Mouse (Mus musculus) lung, adult 2 months (tissue): Measurements from ENCODE around the gene Lipa. TPM values are rescaled to one million over a fixed set of nuclear protein-coding genes. Genes with fewer than 3 reads are reported as not detected.

ENCODE experiments used
- DNase-seq: peaks from one replicate; pipeline ENCODE4 v3.0.0; 2022
- H3K4me1 ChIP-seq: fragments of 200-500 bp; 2 replicates; pipeline ENCODE4 v1.6.1; 2011; ENCODE audit warnings: low read length; ENCODE audit not compliant: control insufficient read depth, insufficient read depth
- H3K4me3 ChIP-seq: fragments of 200-500 bp; replicated peaks from 2 replicates; pipeline ENCODE3; 2011; ENCODE audit warnings: low read depth, mild to moderate bottlenecking, control low read depth, low read length; ENCODE audit errors: extremely low read depth
- CTCF ChIP-seq: fragments of 200-500 bp; IDR thresholded peaks from 2 replicates; pipeline ENCODE4 v1.5.1; 2011; ENCODE audit warnings: mild to moderate bottlenecking, low read length, control low read depth; ENCODE audit not compliant: insufficient read depth
- POLR2A ChIP-seq: fragments of 200-500 bp; IDR thresholded peaks from 2 replicates; pipeline ENCODE4 v1.6.1; 2011; ENCODE audit warnings: low read depth, mild to moderate bottlenecking, control low read depth, low read length, borderline replicate concordance; ENCODE audit errors: extremely low read depth
- WGBS: fragments of 180-500 bp; shearing (Covaris S2); methylation state at CpG from one replicate; pipeline ENCODE4 v1.1.7; 2018; 5-methylcytosine and 5-hydroxymethylcytosine counted together
- polyA plus RNA-seq: library from polyadenylated mRNA; depleted of rRNA; stranded (reverse); fragments of >200 nt; gene quantifications from 2 replicates; pipeline ENCODE4 v1.2.3, GENCODE M21; 2012

Gene Lipa
- polyA plus RNA-seq, 1 experiment, result 47.2 TPM

DNA sequence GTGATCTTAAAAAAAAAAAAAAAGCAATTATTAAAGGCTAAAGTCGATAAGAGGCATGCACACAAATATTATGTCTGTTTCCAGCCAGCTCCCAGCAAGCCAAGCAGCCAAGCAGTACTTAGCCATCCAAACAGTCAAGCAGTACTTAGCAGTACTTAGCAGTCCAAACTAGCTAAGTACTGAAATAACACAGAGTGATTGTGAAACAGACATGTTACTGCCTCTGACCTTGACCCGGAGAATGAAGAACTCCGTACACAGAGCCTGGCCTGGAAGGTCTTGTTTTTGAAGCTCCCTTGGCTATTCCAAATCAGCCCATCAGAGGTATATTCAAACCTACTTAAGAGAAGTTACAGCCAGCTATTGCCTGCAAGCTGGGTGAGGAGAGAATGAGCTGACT, 10.1 kb downstream of the Lipa start:
- no peak for TF ChIP-seq CTCF
- TF ChIP-seq POLR2A, result no peak
- Histone ChIP-seq H3K4me3 (no peak overlapping the region), H3K4me1 (peaks cover 8% of the 10 kb centered on the region; the same call in 1 of the 2 replicates)
- DNase-seq, result no peak
- WGBS, result 51% methylated on average over 3 of the region's 3 CpGs

DNA sequence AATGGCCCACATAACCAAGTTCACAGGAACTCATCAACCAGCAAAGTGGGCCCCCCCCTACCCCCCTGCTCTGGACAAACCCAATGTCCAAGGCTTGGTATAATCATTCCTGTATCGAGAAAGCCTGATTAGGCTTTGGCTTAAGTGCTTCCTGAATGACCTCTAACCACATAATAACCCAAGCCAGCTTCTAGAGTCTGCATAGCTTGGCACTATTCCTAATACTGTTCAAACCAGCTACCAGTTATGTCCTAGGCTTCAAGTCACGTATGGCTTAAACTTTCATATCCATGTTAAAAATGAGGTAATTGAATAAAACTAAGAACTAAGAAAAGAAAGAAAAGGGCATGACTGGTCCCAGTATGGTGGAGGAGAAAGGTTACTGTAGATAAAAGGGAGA, 10.9 kb downstream of the Lipa start:
- Histone ChIP-seq H3K4me1 (peaks cover 5% of the 10 kb centered on the region; the same call in 1 of the 2 replicates), H3K4me3 (no peak overlapping the region)
- no peak for DNase-seq
- WGBS, result 53% methylated on average over 2 of the region's 2 CpGs
- TF ChIP-seq CTCF, result no peak
- TF ChIP-seq POLR2A, result no peak

DNA sequence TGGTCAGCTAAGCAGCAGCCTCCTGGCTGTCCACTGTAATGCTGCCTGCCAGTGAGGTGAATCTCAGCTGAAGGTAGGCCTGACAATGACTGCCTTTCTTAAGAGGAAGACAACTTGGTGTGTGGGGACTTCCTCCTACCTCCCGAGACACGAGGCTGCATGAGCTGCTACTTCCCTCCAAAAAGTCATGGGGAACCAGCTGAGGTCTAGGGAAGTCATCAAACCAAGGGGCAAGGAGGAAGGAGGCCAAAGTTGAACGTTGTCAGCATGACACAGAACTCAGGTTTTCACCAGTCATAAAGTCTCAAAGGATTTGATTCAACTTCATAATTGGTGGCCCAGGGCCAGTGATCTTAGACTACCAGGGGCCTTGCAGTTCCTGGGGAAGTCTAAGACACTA, 11.6 kb downstream of the Lipa start:
- DNase-seq, result no peak
- WGBS, result 69% methylated on average over 3 of the region's 3 CpGs
- TF ChIP-seq POLR2A, result no peak
- Histone ChIP-seq H3K4me3 (no peak overlapping the region), H3K4me1 (peaks cover 7% of the 10 kb centered on the region)

DNA sequence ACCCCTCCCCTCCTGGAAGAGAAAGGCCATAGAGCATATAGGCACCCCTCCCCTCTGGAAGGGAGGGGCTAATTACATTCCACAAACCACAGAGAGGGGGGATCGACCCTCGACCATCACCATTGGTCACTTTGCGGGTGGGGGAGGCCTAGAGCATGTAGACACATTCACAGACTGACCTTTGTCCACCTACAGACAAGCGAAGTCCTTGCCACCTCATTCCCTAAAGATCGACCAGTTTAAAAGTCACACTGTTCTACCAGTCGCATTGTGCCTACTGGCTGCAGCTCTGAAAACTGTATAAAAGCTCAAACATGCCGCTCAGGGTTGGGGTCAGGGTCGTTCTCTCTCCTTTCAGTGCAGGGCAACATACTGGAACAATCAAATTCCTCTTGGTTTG, 15.7 kb downstream of the Lipa start:
- no peak for DNase-seq
- H3K4me1 ChIP-seq, result peaks cover 2% of the 10 kb centered on the region; the same call in 1 of the 2 replicates
- TF ChIP-seq POLR2A, result no peak
- TF ChIP-seq CTCF, result no peak
- 70% methylated on average over 8 of the region's 8 CpGs for WGBS
- no peak overlapping the region for H3K4me3 ChIP-seq

DNA sequence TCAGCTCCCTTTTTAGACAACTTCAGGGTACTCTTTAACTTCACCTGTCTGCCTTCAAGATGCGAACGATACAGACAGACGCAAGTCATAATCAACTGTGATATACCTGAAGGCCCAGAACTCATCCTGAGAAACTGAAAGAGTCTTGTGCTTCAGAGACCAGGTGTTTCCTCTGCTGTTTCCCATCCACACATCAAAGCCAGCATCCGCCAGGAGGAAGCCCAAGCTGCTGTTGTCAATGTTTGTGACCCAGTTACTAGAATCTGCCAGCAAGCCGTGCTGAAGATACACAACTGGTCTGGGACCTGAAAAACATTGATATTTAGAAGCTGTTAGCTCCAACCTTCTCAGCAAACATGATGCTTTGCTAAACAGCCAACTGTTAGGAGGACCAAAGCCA, 16.6 kb downstream of the Lipa start:
- Histone ChIP-seq H3K4me1 (peaks cover 2% of the 10 kb centered on the region; the same call in 1 of the 2 replicates), H3K4me3 (no peak overlapping the region)
- TF ChIP-seq POLR2A (no peak), CTCF (no peak)
- DNase-seq, result no peak
- WGBS, result 63% methylated on average over 5 of the region's 5 CpGs

DNA sequence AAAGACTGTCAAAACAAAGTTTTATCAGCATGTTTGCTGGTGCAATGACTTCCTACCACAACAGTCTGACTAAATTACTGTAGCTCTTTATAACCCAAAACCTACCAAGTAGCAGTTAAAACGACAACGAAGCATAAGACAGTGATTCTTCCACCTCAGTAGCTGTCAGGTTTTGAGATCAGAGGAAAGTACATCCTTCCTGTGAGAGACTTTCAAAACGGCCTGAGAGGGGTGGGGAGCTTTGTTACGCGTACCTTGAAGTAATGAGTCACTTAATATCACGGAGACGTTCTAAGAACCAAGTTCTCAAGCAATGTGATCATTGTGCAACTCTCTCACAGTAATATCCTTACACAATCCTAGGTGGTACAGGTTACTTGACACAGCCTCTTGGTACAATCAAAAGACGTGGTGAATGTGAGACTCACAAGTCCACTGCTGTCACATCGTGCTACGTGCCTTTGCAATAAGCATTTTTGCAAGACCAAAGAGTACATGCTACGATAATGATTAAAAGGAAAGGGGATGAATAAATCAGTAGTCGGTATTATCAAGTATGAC, 22.0 kb downstream of the Lipa start:
- Histone ChIP-seq H3K4me3 (no peak overlapping the region), H3K4me1 (peaks cover 2% of the 10 kb centered on the region; the same call in 1 of the 2 replicates)
- no peak for DNase-seq
- WGBS, result 56% methylated on average over 12 of the region's 12 CpGs
- no peak for TF ChIP-seq POLR2A
- no peak for TF ChIP-seq CTCF

DNA sequence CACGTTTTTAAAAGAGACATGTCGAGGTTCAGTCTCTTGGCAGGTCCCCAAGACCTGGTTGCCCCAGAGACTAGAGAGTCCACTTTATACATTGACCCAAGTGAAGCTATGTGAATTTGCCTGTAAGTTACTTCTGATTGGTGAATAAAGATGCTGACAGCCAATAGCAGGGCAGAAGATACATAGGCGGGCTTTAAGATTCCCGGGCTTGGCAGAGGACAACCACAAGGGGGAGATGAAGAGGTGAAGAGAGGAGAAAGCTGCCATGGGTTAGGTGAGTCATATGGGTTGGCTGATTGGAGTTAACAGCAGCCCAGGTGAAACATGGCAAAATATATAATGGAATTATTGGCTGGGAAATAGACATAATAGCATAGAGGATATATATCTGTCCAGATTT, 26.5 kb downstream of the Lipa start:
- WGBS, result 40% methylated on average over 4 of the region's 4 CpGs
- DNase-seq, result peak; percentile 41
- Histone ChIP-seq H3K4me3 (no peak overlapping the region), H3K4me1 (peaks cover 2% of the 10 kb centered on the region; the same call in 1 of the 2 replicates)
- TF ChIP-seq CTCF (peak; percentile 58), POLR2A (no peak)

DNA sequence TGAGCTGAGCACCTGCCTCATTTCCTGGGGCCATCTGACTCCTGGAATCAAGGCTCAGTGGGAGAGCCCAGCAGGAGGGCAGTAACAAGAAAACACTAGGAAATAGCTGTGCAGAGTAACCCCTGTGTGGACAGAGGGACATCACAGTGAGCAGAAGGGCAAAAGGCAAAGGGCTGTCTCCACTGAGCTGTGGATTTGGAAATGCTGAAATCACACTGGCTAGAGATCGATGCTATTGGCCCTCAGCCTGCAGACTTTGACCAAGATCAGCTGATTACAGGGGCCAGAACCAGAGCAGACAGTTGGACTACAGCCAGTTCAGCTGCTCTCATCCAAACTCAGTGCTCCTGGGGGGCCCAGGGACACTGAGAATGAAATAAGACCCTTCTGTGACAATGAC, 30.9 kb downstream of the Lipa start:
- 65% methylated on average over 1 of the region's 1 CpGs for WGBS
- Histone ChIP-seq H3K4me3 (no peak overlapping the region), H3K4me1 (no peaks in the 10 kb centered on the region)
- TF ChIP-seq POLR2A (no peak), CTCF (no peak)
- no peak for DNase-seq

DNA sequence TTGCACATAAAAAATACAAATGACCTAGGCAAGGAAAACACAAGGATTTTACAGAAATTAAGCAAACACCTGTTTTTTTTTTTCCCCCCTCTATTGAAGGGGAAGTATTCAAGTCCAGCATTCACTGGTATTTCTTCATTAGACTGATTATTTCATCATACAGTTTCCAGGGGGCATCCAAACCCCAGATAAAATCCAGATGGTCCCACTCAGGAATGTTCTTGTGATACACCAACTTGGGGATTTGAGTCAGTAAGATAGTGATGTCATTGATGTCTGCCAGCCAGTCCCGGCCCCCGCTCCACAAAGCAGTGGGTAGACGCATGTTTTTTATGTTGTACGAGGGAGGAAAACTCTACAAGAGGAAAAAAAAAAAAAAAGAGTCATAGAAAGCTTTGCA, 33.4 kb downstream of the Lipa start:
- Histone ChIP-seq H3K4me1 (no peaks in the 10 kb centered on the region), H3K4me3 (no peak overlapping the region)
- 87% methylated on average over 4 of the region's 4 CpGs for WGBS
- TF ChIP-seq CTCF, result no peak
- no peak for TF ChIP-seq POLR2A
- DNase-seq, result no peak

DNA sequence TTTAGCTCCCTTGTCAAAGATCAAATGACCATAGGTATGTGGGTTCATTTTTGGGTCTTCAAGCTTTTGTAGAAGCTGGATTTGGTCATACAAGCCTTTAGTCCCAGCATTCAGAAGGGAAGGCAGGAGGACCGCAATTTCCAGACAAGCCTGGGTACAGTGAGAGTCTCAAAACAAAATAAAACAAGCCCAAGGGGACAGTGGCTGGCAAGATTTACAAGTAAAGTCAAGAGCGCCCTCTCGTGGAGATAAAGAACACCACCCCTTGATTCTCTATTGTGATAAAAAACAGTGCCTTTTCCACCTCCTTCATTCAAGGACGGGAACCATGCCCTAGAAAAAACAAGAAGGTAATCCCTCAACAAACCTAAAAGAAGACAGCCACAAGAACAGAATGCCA, 43.7 kb downstream of the Lipa start:
- 7% methylated on average over 4 of the region's 4 CpGs for WGBS
- no peaks in the 10 kb centered on the region for H3K4me1 ChIP-seq
- DNase-seq, result peak; percentile 33
- TF ChIP-seq POLR2A (no peak), CTCF (0 out of 2 replicates have a peak, but pooled peaks have one; percentile 29)
- no peak overlapping the region for H3K4me3 ChIP-seq
